Mouse (Mus musculus) layer of hippocampus, adult 11-12 months (tissue): ENCODE measurements at regions not wholly inside any gene's neighbourhood (a gene's known extent, or its start where the extent isn't known, plus 50 kb on each side); places are given as distances from the start of the nearest gene placed in this dataset.

ENCODE experiments used
- DNase-seq: peaks from one replicate; pipeline ENCODE4 v3.0.0; 2022; ENCODE audit warnings: low spot score

GRCm38 (mm10) chr15:24161974-24162373, 1251.6 kb downstream of the Basp1 start:
- no peak for DNase-seq

GRCm38 (mm10) chr15:24157700-24158350, 1255.7 kb downstream of the Basp1 start:
- DNase-seq, result no peak

GRCm38 (mm10) chr15:24154291-24154690, 1259.3 kb downstream of the Basp1 start:
- no peak for DNase-seq

- no peak for DNase-seq
Measured at GRCm38 (mm10) chr15:24124241-24124640, 1289.3 kb downstream of the Basp1 start.

GRCm38 (mm10) chr15:24086267-24086666, 1327.3 kb downstream of the Basp1 start:
- DNase-seq, result no peak

GRCm38 (mm10) chr15:24053197-24053596, 1360.4 kb downstream of the Basp1 start:
- no peak for DNase-seq

GRCm38 (mm10) chr15:24040847-24041246, 1372.7 kb downstream of the Basp1 start:
- DNase-seq, result no peak

GRCm38 (mm10) chr15:24039174-24039573, 1374.4 kb downstream of the Basp1 start:
- peak; percentile 40 for DNase-seq

- no peak for DNase-seq
Measured at GRCm38 (mm10) chr15:24022137-24022536, 1391.4 kb downstream of the Basp1 start.

- no peak for DNase-seq
Measured at GRCm38 (mm10) chr15:24004711-24005110, 1408.9 kb downstream of the Basp1 start.

GRCm38 (mm10) chr15:23979506-23979905, 1430.7 kb downstream of the Cdh18 start:
- DNase-seq, result peak; percentile 20
